Mouse (Mus musculus) thymus, adult 2 months (tissue): ENCODE results near the gene Eps8.

ENCODE experiments used
- CTCF ChIP-seq: fragments of 200-500 bp; IDR thresholded peaks from 2 replicates; pipeline ENCODE4 v1.5.1; 2012; ENCODE audit warnings: mild to moderate bottlenecking, control low read depth, low read length, moderate library complexity, borderline replicate concordance; ENCODE audit not compliant: control insufficient read depth, poor library complexity, insufficient read depth; ENCODE audit errors: extremely low read depth
- POLR2A ChIP-seq: fragments of 200-500 bp; IDR thresholded peaks from 2 replicates; pipeline ENCODE4 v1.6.1; 2012; ENCODE audit warnings: mild to moderate bottlenecking, low read length, control low read depth, moderate library complexity; ENCODE audit not compliant: control insufficient read depth, poor library complexity, insufficient read depth; ENCODE audit errors: extremely low read depth

DNA sequence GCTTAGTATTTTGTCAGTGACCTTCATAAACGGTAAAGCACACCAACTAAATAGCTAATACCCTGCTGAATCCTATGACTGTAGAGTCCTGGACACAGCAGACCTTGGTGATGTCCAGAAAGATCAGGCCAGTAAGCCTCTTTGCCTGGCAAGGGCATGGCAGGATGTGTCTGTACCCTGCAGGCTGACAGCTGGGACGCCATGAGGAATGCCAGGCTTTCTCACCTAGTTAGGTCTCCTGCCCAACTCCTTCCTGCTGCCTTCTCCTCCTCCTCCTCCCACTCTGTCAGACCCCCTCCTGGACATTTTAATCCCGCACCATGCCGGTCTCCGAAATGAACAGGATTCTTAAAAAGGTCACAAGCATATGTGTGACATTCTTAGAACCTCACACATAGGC is 190.9 kb downstream of the Eps8 start:
- no peak for TF ChIP-seq POLR2A
- TF ChIP-seq CTCF, result no peak
